Mouse (Mus musculus): Measurements from ENCODE around the gene Cyb5d2. TPM values are rescaled to one million over a fixed set of nuclear protein-coding genes. Genes with fewer than 3 reads are reported as not detected.
"Not testable (repeated sequence)": the region's sequence is repeated elsewhere in the genome, so short reads cannot be mapped to it uniquely, and the experiment has no call there.

Gene Cyb5d2
- polyA plus RNA-seq, 1 experiment from 2014 or later = 3.7 TPM

- H3K4me3 ChIP-seq (ENCODE audit: low read depth, low read length) = peak overlapping the region; percentile 98
- no peak for DNase-seq (ENCODE audit: low spot score)
- peak overlapping the region; percentile 82 for H3K4me2 ChIP-seq (ENCODE audit: low read depth, severe bottlenecking)
- H3K27ac ChIP-seq (replicated peaks; ENCODE audit: low read depth, low read length) = no peak overlapping the region
- WGBS = 20% methylated on average over 10 of the region's 10 CpGs
- H3K9ac ChIP-seq (ENCODE audit: low read length) = peak overlapping the region; percentile 77
- H3K4me1 ChIP-seq (ENCODE audit: control insufficient read depth, insufficient read depth, low read length) = no peaks in the 10 kb centered on the region
- ATAC-seq (ENCODE audit: insufficient number of reproducible peaks, low FRiP score, low TSS enrichment, low read depth) = no peak
- no peaks in the 10 kb centered on the region for H3K36me3 ChIP-seq (ENCODE audit: control insufficient read depth, insufficient read depth, low read length)
- no peaks in the 10 kb centered on the region for H3K27me3 ChIP-seq (ENCODE audit: control insufficient read depth, insufficient read depth, low read length)
- H3K9me3 ChIP-seq (ENCODE audit: control insufficient read depth, low read length) = no peaks in the 10 kb centered on the region
Measured at GRCm38 (mm10) chr11:72796773-72797338, 914 bp upstream of the Cyb5d2 start.

GRCm38 (mm10) chr11:72796296-72796687 lies 350 bp upstream of the Cyb5d2 start:
- no peak for DNase-seq (ENCODE audit: low spot score)

GRCm38 (mm10) chr11:72795149-72795454 lies 840 bp downstream of the Cyb5d2 start:
- ATAC-seq (ENCODE audit: insufficient number of reproducible peaks, low FRiP score, low TSS enrichment, low read depth) (peak; percentile 33; the same call in 1 of the 2 replicates), DNase-seq (ENCODE audit: low spot score) (no peak)
- peak overlapping the region; percentile 98 for H3K4me3 ChIP-seq (ENCODE audit: low read depth, low read length)
- H3K4me1 ChIP-seq (ENCODE audit: control insufficient read depth, insufficient read depth, low read length) = no peaks in the 10 kb centered on the region
- no peaks in the 10 kb centered on the region for H3K27me3 ChIP-seq (ENCODE audit: control insufficient read depth, insufficient read depth, low read length)
- peak overlapping the region; percentile 79 for H3K4me2 ChIP-seq (ENCODE audit: low read depth, severe bottlenecking)
- WGBS = 20% methylated on average over 14 of the region's 14 CpGs
- H3K9me3 ChIP-seq (ENCODE audit: control insufficient read depth, low read length) = no peaks in the 10 kb centered on the region
- no peaks in the 10 kb centered on the region for H3K36me3 ChIP-seq (ENCODE audit: control insufficient read depth, insufficient read depth, low read length)
- peak overlapping the region; percentile 90 for H3K9ac ChIP-seq (ENCODE audit: low read length)
- H3K27ac ChIP-seq (replicated peaks; ENCODE audit: low read depth, low read length) = no peak overlapping the region; the same call in 1 of the 2 replicates

More at GRCm38 (mm10) chr11:72796296-72796687, 350 bp upstream of the Cyb5d2 start:
- Histone ChIP-seq H3K4me1 (ENCODE audit: control insufficient read depth, insufficient read depth, low read length) (no peaks in the 10 kb centered on the region), H3K4me2 (ENCODE audit: low read depth, severe bottlenecking) (peak overlapping the region; percentile 82), H3K9me3 (ENCODE audit: control insufficient read depth, low read length) (no peaks in the 10 kb centered on the region), H3K9ac (ENCODE audit: low read length) (peak overlapping the region; percentile 77), H3K4me3 (ENCODE audit: low read depth, low read length) (peak overlapping the region; percentile 98), H3K27ac (replicated peaks; ENCODE audit: low read depth, low read length) (no peak overlapping the region), H3K27me3 (ENCODE audit: control insufficient read depth, insufficient read depth, low read length) (no peaks in the 10 kb centered on the region), H3K36me3 (ENCODE audit: control insufficient read depth, insufficient read depth, low read length) (no peaks in the 10 kb centered on the region)
- no peak; the same call in 1 of the 2 replicates for ATAC-seq (ENCODE audit: insufficient number of reproducible peaks, low FRiP score, low TSS enrichment, low read depth)
- WGBS = under 1% methylated on average over 39 of the region's 42 CpGs

DNA sequence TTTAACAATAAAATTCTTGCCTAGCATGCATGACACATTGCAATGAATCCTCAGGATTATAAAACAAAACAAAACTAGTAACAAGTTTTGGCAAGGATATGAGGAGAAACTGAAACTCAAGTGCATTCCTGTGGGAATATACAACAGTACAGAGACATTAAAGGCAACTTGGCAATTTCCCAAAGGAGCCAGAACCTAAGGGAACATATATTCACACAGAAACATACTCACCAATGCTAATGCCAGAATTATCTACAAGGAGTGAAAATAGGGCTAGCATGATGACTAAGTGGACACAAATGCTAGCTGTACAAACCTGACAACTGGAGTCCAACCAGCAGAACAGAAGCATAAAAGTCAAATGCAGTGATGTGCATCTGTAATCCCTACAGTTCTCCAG lies 3.9 kb downstream of the Cyb5d2 start:
- Histone ChIP-seq H3K27ac (replicated peaks; ENCODE audit: low read depth, low read length) (no peak overlapping the region), H3K9me3 (ENCODE audit: control insufficient read depth, low read length) (no peaks in the 10 kb centered on the region), H3K9ac (ENCODE audit: low read length) (no peak overlapping the region), H3K4me1 (ENCODE audit: control insufficient read depth, insufficient read depth, low read length) (no peaks in the 10 kb centered on the region), H3K27me3 (ENCODE audit: control insufficient read depth, insufficient read depth, low read length) (no peaks in the 10 kb centered on the region), H3K36me3 (ENCODE audit: control insufficient read depth, insufficient read depth, low read length) (no peaks in the 10 kb centered on the region), H3K4me3 (ENCODE audit: low read depth, low read length) (no peak overlapping the region), H3K4me2 (ENCODE audit: low read depth, severe bottlenecking) (no peak overlapping the region)
- no peak for ATAC-seq (ENCODE audit: insufficient number of reproducible peaks, low FRiP score, low TSS enrichment, low read depth)
- DNase-seq (ENCODE audit: low spot score) = no peak

DNA sequence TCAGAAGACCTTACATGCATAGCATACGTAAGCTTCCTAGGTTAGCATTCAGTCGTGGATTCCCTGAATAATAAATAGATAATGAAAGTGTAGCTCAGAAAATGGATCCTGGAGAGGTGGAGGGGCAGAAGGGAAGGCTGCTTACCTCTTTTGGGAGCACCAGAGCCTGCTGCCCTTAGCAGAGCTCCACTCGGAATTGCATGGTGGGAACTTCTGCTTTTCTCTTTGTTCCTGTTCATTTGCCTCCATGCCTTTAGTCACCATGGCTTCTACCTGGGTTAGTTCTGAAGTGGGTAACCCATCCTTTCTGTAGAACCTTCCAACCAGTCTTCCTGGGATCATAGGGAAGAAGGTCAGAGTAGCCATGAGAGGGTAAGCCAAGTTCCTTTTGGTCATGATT lies 13.4 kb downstream of the Cyb5d2 start:
- Histone ChIP-seq H3K4me2 (ENCODE audit: low read depth, severe bottlenecking) (no peak overlapping the region), H3K9ac (ENCODE audit: low read length) (no peak overlapping the region), H3K9me3 (ENCODE audit: control insufficient read depth, low read length) (no peaks in the 10 kb centered on the region), H3K36me3 (ENCODE audit: control insufficient read depth, insufficient read depth, low read length) (no peaks in the 10 kb centered on the region), H3K4me3 (ENCODE audit: low read depth, low read length) (no peak overlapping the region), H3K27me3 (ENCODE audit: control insufficient read depth, insufficient read depth, low read length) (no peaks in the 10 kb centered on the region), H3K27ac (replicated peaks; ENCODE audit: low read depth, low read length) (no peak overlapping the region), H3K4me1 (ENCODE audit: control insufficient read depth, insufficient read depth, low read length) (no peaks in the 10 kb centered on the region)
- DNase-seq (ENCODE audit: low spot score) (no peak), ATAC-seq (ENCODE audit: insufficient number of reproducible peaks, low FRiP score, low TSS enrichment, low read depth) (no peak)
- 87% methylated on average over 3 of the region's 3 CpGs for WGBS

DNA sequence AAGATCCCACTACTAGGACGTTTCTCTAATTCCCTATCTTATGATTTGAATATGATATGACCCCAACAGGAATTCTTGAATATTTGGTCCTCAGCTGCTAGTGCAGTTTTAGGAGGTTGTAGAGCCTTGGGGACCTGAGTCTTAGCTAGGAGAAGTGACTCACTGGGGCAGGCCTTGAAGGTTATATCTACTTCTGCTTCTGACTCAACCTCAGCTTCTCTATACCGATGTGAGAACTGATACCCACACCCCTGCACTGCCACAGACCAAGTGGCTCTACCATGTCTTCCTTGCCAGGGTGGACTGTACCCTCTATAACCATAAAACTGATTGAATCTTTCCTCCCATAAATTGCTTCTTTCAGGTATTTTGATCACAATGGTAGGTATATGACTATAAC lies 13.8 kb downstream of the Cyb5d2 start:
- Histone ChIP-seq H3K27ac (replicated peaks; ENCODE audit: low read depth, low read length) (no peak overlapping the region), H3K36me3 (ENCODE audit: control insufficient read depth, insufficient read depth, low read length) (no peaks in the 10 kb centered on the region), H3K27me3 (ENCODE audit: control insufficient read depth, insufficient read depth, low read length) (no peaks in the 10 kb centered on the region), H3K4me3 (ENCODE audit: low read depth, low read length) (no peak overlapping the region), H3K9me3 (ENCODE audit: control insufficient read depth, low read length) (no peaks in the 10 kb centered on the region), H3K9ac (ENCODE audit: low read length) (no peak overlapping the region), H3K4me1 (ENCODE audit: control insufficient read depth, insufficient read depth, low read length) (no peaks in the 10 kb centered on the region), H3K4me2 (ENCODE audit: low read depth, severe bottlenecking) (no peak overlapping the region)
- ATAC-seq (ENCODE audit: insufficient number of reproducible peaks, low FRiP score, low TSS enrichment, low read depth) (no peak), DNase-seq (ENCODE audit: low spot score) (no peak)
- 71% methylated on average over 2 of the region's 2 CpGs for WGBS

DNA sequence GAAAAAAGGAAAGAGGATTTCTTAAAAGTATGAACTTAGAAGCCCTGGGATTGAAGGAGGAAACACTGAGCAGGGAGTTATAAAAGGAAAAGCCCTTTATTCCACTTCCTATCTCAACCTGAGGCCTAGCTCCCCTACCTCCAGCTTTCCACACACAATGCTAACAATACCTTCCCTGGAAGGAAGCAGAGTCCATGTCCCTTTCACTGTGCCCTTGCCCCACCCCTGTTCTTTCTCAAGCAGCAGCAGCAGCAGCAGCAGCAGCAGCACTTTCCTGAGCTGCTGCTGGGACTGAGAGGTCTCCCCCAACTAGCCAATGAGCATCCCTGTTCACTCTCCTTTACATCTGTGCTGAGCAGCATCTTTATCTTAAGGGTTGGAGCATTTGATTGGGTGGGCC lies 17.0 kb downstream of the Cyb5d2 start:
- Histone ChIP-seq H3K9ac (ENCODE audit: low read length) (no peak overlapping the region), H3K4me1 (ENCODE audit: control insufficient read depth, insufficient read depth, low read length) (no peaks in the 10 kb centered on the region), H3K27ac (replicated peaks; ENCODE audit: low read depth, low read length) (no peak overlapping the region), H3K9me3 (ENCODE audit: control insufficient read depth, low read length) (no peaks in the 10 kb centered on the region), H3K27me3 (ENCODE audit: control insufficient read depth, insufficient read depth, low read length) (no peaks in the 10 kb centered on the region), H3K4me2 (ENCODE audit: low read depth, severe bottlenecking) (no peak overlapping the region), H3K4me3 (ENCODE audit: low read depth, low read length) (no peak overlapping the region), H3K36me3 (ENCODE audit: control insufficient read depth, insufficient read depth, low read length) (no peaks in the 10 kb centered on the region)
- no peak for DNase-seq (ENCODE audit: low spot score)
- no peak for ATAC-seq (ENCODE audit: insufficient number of reproducible peaks, low FRiP score, low TSS enrichment, low read depth)

DNA sequence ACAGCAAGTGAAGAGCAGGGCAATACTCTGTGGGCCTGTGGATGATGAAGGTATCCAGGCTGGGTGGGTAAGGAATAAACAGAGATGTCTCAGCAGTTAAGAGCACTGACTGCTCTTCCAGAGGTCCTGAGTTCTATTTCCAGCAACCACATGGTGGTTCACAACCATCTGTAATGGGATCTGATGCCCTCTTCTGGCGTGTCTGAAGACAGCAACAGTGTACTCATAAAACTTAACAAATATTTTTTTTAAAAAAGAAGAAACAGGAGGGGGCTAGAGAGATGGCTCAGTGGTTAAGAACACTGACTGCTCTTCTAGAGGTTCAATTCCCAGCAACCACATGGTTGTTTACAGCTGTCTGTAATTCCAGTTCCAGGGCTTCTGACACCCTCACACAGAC lies 23.3 kb downstream of the Cyb5d2 start:
- not testable (repeated sequence) for H3K4me1 ChIP-seq (ENCODE audit: control insufficient read depth, insufficient read depth, low read length); H3K9ac ChIP-seq (ENCODE audit: low read length); H3K4me2 ChIP-seq (ENCODE audit: low read depth, severe bottlenecking); H3K27me3 ChIP-seq (ENCODE audit: control insufficient read depth, insufficient read depth, low read length); H3K36me3 ChIP-seq (ENCODE audit: control insufficient read depth, insufficient read depth, low read length); DNase-seq (ENCODE audit: low spot score); H3K4me3 ChIP-seq (ENCODE audit: low read depth, low read length); ATAC-seq (ENCODE audit: insufficient number of reproducible peaks, low FRiP score, low TSS enrichment, low read depth); H3K9me3 ChIP-seq (ENCODE audit: control insufficient read depth, low read length); H3K27ac ChIP-seq (replicated peaks; ENCODE audit: low read depth, low read length)
- 41% methylated on average over 1 of the region's 1 CpGs for WGBS

DNA sequence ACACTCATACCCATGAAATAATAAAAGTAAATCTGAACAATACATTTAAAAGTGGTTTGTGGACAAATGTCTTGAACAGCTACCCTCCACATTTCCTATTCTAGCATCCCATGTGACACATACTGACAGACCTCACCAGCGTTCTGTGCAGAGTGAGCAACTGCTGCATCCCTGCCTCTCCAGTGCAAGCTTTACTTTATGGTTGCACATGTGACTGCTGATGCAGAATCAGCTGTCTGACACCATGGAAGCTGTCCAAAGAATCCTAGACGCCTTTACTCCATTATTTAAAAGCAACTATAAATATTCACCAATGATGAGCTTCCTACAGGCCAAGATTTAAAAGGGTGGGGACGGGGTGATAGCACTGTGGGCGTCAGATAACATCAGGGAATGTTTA lies 24.5 kb downstream of the Cyb5d2 start:
- H3K36me3 ChIP-seq (ENCODE audit: control insufficient read depth, insufficient read depth, low read length) = no peaks in the 10 kb centered on the region
- H3K9ac ChIP-seq (ENCODE audit: low read length) = no peak overlapping the region
- no peak overlapping the region for H3K27ac ChIP-seq (replicated peaks; ENCODE audit: low read depth, low read length)
- no peaks in the 10 kb centered on the region for H3K4me1 ChIP-seq (ENCODE audit: control insufficient read depth, insufficient read depth, low read length)
- no peaks in the 10 kb centered on the region for H3K27me3 ChIP-seq (ENCODE audit: control insufficient read depth, insufficient read depth, low read length)
- no peak overlapping the region for H3K4me2 ChIP-seq (ENCODE audit: low read depth, severe bottlenecking)
- no peak overlapping the region for H3K4me3 ChIP-seq (ENCODE audit: low read depth, low read length)
- ATAC-seq (ENCODE audit: insufficient number of reproducible peaks, low FRiP score, low TSS enrichment, low read depth) (no peak), DNase-seq (ENCODE audit: low spot score) (no peak)
- WGBS = 81% methylated on average over 4 of the region's 4 CpGs
- no peaks in the 10 kb centered on the region for H3K9me3 ChIP-seq (ENCODE audit: control insufficient read depth, low read length)
